Mouse (Mus musculus) layer of hippocampus, adult 11-12 months (tissue): ENCODE data around the gene Vmn1r126.
"Not testable (repeated sequence)": the region's sequence is repeated elsewhere in the genome, so short reads cannot be mapped to it uniquely, and the experiment has no call there.

Experiments
- DNase-seq: peaks from one replicate; pipeline ENCODE4 v3.0.0; 2022; ENCODE audit warnings: low spot score

Vmn1r126 gene

GRCm38 (mm10) chr7:21301367-21301766 is at the start of gene Vmn1r126:
TSS of gene Vmn1r126 (minus strand) at chr7:21301467.
- DNase-seq, result not testable (repeated sequence)

GRCm38 (mm10) chr7:21349073-21349472 is 47.8 kb upstream of the Vmn1r126 start, which contains the start of gene Vmn1r128:
TSS of gene Vmn1r128 (plus strand) at chr7:21349373.
- DNase-seq, result not testable (repeated sequence)

- not testable (repeated sequence) for DNase-seq
Observed at GRCm38 (mm10) chr7:21319761-21320160, 18.5 kb upstream of the Vmn1r126 start, which contains the start of gene Vmn1r127. TSS of gene Vmn1r127 (minus strand) at chr7:21319861.

- not testable (repeated sequence) for DNase-seq
Observed at GRCm38 (mm10) chr7:21271879-21272278, 29.4 kb downstream of the Vmn1r126 start, which contains the start of gene Vmn1r125. TSS of gene Vmn1r125 (plus strand) at chr7:21272179.

- DNase-seq, result not testable (repeated sequence)
Observed at GRCm38 (mm10) chr7:21260517-21260916, 40.8 kb downstream of the Vmn1r126 start, which contains the start of gene Vmn1r124. TSS of gene Vmn1r124 (minus strand) at chr7:21260617.
